Mouse (Mus musculus) MEL (cell line): ENCODE measurements around the gene Cenpa.

ENCODE experiments used
- CTCF ChIP-seq, 3 experiments: IDR thresholded peaks in 2 of 3; conservative IDR thresholded peaks in 1 of 3; 2 replicates each; pipeline ENCODE4 v1.5.1; 2011 to 2012; ENCODE audit warnings: low read length in 3 of 3, low read depth in 2 of 3, mild to moderate bottlenecking in 2 of 3, improper control_type of control experiment in 1 of 3, inconsistent platforms in 1 of 3, mixed read lengths in 1 of 3, moderate library complexity in 1 of 3; ENCODE audit not compliant: control insufficient read depth in 1 of 3, insufficient read depth in 1 of 3, poor library complexity in 1 of 3, severe bottlenecking in 1 of 3
- MYC ChIP-seq: IDR thresholded peaks from 2 replicates; pipeline ENCODE4 v1.6.1; 2011; ENCODE audit warnings: low read depth, mild to moderate bottlenecking, low read length, improper control_type of control experiment, moderate library complexity
- RCOR1 ChIP-seq: IDR thresholded peaks from 2 replicates; pipeline ENCODE4 v1.6.1; 2012; ENCODE audit warnings: low read depth, mild to moderate bottlenecking, inconsistent platforms, low read length, improper control_type of control experiment

- TF ChIP-seq RCOR1 (no peak), MYC (no peak), CTCF (IDR thresholded peaks at IDR 0.05 in 2 of 3, conservative IDR thresholded peaks at IDR 0.05 in 1 of 3; ENCODE audit: control insufficient read depth in 1 of 3, insufficient read depth in 1 of 3, low read depth in 2 of 3, low read length in 3 of 3, poor library complexity in 1 of 3, severe bottlenecking in 1 of 3) (no peak)
Observed at GRCm38 (mm10) chr5:30623380-30623779, 43.2 kb upstream of the Cenpa start.
